Mouse (Mus musculus) lung, postnatal 0 days (tissue): ENCODE measurements around the gene Sp4.

Source experiments
- CTCF ChIP-seq: IDR thresholded peaks from 2 replicates; pipeline ENCODE4 v1.5.1; 2016; ENCODE audit warnings: antibody characterized with exemption, mild to moderate bottlenecking
- EP300 ChIP-seq: IDR thresholded peaks from 2 replicates; pipeline ENCODE4 v1.6.1; 2016; ENCODE audit warnings: antibody characterized with exemption, mild to moderate bottlenecking, control low read depth

GRCm38 (mm10) chr12:118285099-118285498 lies 16.1 kb downstream of the Sp4 start:
- TF ChIP-seq CTCF (no peak), EP300 (no peak)
